Mouse (Mus musculus) kidney, postnatal 36 days (tissue): Measurements from ENCODE around the gene Haus3.
A peak's percentile ranks its signal among the peaks of the same experiment; 100 is the strongest.

Source experiments
- DNase-seq, 2 experiments: peaks; one replicate each; pipeline ENCODE4 v3.0.0; 2021 to 2022; ENCODE audit warnings: mixed read lengths in 2 of 2

Haus3 gene

DNA sequence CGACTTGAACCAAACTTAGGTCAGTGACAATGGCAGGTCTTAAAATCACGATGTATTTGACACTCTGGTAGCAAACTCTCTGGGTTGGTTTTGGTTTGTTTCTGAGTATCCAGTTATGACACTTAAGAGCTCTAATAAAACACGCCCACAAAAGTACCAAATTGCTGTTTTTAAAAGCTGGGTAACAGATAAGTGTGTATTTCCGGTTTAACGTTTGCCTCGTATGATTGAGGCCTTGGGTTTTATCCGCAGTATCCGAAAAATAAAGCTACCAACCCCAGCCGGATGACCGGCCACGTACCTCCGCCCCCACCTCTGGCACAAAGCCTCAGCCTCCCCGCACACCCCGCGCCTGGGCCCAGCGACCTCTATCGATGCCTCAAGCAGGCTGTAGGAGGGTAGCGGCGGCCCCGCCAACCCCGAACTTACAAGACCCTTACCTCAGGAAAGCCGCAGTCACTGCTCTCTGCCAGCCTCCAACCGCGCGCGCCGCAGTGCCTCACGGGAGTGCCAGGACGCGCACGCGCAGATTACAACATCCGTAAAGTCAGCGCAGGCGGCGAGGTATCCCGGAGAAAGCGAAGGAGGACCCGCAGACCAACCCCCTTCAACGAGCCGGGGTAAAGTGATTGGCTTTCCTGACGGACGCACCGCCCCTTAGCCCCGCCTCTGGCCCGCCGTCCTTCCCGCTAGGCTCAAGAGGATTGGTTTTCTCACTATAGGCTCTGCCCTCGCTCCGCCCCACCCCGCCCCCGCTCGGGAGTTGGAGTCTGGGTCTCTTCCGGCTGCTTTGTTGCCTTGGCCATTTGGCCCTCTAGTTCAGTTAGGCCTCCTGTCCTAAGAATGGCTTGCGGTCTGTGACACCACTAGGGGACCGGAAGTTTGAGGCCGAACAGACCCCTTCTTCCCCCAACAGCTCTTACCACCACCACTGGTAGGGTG lies at the start of gene Haus3, which contains the start of gene Poln:
Gene Haus3, minus strand, starts transcription at position 578 of the 942 bp plus-strand sequence.
Gene Poln, minus strand, starts transcription at position 499 of the 942 bp plus-strand sequence.
- peak; percentile 98 to 99 for DNase-seq

DNA sequence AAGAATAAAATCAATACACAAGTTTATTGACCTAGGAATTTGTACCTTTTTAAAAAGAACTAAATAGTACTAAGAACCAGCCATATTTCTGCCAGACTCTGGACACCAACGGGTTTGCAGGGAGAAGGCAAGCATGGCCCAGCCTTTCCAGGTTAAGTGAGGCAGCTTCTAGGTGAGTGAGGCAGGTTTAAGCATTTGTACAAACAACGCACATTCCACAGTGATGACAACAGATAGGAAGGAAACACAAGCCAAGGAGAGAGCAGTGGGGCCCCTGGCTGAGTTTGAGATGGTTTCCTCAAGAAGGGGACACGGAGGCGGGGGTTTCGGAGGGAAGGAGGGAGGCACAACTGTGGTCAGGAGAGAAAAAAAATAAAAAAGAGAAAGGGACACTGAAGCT lies 49.3 kb upstream of the Haus3 start:
- no peak for DNase-seq

DNA sequence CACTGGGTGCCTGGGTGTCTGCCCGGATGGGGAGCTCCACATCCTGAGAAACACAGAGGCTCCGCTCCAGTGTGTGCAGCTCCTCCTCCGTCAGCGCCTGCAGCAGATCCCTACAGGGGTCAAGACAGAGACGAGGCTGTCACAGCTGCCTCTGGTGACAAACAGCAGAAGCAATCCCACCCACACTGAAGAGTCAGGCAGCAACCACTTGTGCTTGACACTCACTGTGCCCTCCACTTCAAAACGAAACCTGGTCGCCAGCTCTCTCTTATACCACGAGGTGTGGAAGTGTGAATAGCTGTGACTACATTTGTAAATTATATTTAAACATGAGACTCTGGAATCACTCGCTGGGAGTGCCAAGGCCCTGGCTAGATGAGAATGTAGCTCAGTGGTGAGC lies 48.4 kb upstream of the Haus3 start:
- no peak for DNase-seq

DNA sequence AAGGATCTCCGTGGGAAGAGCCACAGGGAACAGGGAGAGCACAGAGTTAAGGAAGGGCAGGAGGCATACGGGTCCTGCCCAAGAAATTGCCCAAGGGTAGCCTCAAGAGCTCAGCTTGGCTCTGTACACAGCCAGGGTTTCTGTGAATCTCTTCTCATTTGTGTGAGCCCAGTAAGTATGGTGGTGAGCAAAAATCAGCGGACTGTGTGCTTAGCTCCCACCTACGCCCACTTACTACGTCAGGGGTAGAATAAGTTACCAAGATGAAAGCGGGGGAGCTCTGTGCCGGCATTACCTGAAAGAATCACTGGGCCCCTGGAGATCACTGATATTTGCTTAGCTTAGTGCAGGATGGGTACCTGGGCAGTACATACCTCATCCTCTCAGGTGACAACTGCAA lies 46.7 kb upstream of the Haus3 start:
- DNase-seq: no peak

DNA sequence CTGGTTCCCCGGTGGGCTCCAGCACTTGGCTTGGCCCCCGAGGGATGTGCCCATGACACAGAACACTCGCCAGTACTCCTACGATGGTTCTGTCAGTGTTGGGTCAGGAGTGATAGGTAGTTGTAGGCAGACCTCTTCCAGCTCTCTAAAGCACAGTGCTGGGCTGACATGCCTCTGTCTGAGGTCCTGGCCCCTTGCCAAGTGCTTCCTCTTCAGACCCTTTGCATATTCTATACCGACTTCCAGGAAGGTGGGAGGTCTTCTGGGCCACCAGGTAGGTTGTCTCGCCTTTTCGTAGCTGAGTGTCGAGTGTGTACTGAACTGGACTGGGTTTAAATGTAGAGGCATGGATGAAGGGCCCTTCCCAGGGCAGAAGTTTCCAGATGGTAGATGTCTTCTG lies 44.3 kb upstream of the Haus3 start:
- DNase-seq: no peak

DNA sequence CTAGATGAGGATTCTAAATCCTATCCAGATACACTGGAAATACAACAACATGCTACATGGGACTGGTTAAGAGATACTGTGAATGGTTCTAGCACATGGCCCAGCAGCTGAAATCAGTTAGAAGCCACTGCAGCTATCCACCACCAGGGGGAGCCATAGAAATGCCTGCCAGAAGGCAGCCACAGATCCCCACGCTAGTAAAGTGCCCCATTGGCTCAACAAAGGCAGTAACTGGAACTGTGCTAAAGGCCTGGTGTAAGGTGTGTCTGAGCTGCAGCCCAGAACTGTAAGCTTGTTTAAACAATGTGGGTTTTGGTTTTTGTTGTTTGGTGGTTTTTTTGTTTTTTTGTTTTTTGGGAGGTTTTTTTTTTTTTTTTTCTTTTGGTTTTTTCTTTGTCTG lies 41.0 kb upstream of the Haus3 start:
- DNase-seq: peak; percentile 70 to 85

DNA sequence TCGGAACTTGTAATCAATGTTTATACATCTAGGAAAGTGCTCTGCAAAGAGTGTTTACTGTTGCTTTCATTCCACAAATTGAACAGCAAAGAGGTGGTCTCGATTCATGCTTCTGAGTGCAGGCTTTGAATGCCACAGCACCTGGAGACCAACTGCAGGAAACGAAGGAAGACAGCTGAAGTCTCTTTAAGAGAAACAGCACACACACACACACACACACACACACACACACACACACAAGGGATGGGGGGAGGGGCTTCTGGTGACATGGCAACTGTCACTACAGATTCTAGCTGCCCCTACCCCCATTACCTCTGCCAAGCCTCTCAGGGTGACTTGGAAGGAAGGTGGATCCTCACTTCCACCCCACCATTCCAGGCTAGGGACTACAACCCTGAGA lies 38.2 kb upstream of the Haus3 start:
- DNase-seq: no peak

DNA sequence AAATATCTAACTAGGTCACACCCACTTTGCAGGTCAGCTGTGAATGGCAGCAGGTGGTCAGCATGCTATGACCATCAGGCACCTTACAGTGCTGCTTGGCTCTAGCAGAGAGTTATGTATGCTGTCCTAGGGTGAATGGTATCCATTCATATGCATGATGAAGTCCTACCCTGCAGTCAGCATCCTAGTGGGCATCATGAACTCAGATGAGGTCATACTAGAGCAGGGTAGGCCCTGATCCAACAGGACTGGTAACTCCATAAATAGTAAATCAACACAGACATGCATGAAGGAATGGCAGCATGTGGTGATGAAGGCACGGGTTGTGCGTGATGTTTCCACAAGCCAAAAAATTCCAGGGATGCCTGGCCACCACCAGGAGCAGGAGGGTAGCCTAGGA lies 36.5 kb upstream of the Haus3 start:
- DNase-seq: no peak

DNA sequence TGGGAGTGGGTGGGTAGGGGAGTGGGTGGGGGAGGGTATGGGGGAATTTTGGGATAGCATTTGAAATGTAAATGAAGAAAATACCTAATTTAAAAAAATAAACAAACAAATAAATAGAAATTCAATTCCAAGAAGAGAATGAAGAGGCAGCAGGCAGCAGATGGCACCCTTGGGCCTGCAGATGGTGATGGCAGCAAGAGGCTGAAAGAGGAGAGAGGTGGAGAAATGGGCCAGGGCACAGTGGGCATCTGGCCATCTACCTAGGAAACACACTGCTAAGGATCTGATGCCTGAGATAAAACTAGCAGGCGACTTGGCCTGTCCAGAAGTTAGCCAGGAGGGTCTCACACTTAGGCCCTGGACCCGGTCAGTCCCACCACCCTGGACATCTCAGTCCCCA lies 35.6 kb upstream of the Haus3 start:
- DNase-seq: no peak

DNA sequence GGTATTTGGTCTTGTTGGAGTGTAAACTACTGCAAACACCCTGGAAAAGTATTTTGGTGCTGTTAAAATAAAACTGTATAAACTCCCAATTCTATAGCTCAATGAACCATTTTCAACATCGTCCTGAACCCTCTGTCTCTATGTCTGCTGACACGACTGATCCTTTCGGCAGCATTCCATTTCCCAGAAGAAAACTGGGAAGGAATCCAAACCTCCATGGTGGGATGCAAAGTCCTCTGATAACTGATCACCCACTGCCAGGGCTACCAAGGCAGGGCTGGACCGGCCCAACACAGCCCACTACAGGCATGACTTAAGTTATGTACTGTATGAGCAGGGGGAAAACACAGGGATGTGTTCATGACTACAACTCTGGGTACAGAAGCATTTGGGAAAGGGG lies 32.7 kb upstream of the Haus3 start:
- DNase-seq: peak in 1 of 2 experiments; percentile 39

DNA sequence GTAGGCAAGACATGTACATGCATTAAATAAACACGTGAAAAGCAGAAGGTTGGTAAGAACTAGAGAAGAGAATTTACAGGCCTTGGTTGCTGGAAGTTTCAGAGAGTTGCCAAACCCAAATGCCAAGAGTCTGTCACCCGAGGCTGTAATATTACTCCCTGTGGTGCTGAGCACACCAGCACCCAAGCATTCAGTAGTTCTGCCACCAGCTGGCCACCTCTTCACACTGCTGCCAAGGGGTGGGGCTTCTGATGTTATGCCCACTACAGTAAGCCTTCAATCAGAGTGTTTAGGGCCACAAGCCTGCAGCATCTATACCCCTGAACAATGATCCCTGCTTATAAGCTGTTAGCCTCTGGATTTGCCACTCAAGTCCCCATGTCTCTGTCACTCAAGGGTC lies 32.1 kb upstream of the Haus3 start:
- DNase-seq: peak; percentile 46 to 65

DNA sequence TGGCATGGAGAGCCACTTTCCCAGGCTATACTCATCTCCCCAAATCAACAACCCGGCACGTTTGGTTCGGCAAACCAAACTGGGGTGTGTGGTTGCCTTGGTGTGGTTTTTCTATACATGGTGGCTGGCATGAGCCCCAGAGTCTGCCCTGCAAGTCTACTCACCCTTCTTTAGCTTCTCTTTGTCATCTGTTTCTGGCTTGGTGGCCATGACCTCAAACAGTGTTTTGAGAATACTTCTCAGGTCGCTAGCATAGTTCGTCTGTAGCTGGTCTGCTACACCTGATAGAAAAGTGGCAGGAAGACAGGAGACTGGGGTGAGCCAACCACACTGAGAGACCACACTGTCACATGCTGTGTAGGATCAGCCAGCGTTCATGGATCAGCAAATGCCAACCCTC lies 29.3 kb upstream of the Haus3 start:
- DNase-seq: no peak

DNA sequence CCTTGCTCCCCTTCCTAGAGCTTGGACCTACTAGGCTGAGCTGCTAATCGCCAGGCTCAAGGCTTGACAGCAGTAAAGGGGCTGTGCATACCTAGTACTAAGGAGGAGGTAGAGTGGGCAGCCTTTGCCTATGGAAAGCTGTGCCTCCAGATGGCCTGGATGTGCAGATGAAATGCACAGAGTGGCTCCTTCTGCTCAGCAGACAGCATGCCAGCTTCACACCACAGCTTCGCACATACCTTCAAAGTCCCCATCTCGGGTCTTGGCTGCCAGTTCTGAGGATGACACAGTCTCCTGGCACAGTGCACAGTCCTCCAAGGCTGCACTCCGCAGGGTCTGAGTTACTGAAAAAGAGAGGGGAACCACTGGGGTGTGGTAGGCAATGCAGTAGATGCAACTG lies 27.9 kb upstream of the Haus3 start:
- DNase-seq: no peak

DNA sequence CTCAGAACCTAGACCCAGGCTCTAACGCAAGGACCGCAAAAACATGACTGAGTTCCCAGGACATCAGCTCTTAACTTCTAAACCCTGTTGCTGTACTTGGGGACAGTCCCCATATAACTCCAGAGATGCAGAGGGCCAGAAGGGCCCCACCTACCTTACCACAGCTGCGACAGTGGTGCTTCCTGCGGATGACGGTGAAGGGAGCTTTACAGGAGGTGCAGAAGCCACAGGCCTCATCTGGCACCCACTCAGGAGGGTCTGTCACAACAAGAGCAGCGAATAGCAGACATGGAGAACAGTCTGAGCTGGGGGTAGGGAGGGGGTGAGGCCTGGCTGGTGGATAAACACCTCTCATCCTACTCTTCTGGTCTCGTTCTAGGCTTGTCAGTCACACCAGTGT lies 27.1 kb upstream of the Haus3 start:
- DNase-seq: no peak

DNA sequence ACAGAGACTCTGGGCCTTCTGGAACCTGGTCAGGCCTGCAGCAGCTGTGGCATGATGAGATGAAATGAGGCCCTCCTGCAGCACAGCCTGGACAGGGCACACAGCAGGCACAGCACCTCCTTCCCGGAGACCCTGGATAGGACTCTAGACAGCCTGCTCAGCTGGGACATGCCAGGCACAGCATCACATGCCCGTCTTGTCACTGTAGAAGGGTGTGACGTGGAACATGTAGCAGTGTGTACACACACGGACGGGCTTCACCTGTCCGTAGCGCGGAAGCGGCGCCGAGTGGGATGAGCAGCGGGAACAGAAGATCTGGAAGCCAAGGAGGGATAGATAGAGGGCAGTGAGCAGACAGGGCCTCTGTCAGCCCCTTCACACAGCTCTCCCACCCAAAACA lies 26.5 kb upstream of the Haus3 start:
- no peak for DNase-seq

DNA sequence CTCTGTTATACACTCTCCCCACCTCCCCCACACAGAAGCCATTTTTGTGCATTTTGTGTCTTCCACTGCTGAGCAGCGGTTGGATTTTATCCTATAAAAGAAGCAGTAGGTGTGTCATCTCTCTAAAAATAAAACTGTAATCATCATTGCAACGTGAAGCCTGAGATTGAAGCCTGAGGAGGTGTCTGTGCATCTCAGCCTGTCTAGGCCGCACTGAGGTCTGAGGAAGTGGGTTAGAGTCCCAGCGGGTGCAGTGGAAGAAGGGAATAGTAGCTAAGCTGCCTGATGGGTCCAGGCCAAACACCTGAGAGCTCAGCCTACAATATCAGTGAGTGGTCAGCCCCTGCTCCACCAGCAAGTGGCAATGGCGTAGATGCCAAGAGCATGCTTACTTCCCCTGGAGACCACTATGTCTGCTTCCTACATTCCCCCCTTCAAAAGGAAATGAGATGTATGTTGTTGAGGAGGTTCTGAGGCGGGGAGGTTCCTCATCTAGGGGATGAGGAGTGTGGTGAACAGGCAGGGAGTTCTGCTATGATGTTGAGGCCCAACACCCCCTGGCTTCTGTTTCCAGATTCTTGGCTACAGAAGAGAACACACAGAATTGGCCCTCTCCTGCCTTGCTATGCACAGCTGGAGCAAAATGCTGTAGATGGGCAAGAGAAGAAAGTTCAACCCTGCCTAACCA lies 25.8 kb upstream of the Haus3 start:
- no peak for DNase-seq

DNA sequence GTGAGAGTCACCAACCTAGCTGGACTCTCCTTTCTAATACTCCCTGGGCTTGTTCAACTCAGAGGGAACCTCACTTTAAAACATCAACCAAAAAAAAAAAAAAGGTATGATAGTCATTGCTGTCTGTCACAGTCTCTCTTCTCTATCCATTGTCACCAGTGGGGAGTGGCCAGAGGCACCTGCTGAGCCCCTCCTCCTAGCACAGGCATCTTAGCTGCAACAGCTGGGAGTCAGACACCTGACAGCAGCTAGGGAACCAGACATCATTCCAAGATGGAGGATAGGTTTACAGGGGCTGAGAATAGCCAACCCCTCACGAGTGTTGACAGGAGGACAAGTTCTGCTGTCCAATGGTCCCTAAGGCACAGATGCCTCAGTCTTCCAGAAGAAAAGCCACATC lies 25.1 kb upstream of the Haus3 start:
- no peak for DNase-seq

DNA sequence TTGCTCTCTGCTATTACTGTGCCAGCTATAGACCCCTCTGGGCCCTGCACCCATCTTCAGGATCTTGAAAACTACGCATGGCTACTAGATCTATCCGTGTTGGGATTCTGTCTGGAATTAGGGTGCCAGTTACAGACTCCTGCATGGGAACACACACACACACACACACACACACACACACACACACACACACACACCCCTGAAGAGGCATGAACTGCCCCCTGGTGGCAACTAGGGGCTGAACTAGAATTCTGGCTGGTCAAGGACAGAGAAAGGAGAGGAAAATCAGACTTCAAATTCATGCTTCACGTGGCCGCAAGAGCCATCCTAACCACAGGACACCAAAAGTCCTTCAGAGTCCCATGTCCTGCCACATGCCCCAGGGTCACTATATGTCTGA lies 22.5 kb upstream of the Haus3 start:
- peak; percentile 39 to 70 for DNase-seq

DNA sequence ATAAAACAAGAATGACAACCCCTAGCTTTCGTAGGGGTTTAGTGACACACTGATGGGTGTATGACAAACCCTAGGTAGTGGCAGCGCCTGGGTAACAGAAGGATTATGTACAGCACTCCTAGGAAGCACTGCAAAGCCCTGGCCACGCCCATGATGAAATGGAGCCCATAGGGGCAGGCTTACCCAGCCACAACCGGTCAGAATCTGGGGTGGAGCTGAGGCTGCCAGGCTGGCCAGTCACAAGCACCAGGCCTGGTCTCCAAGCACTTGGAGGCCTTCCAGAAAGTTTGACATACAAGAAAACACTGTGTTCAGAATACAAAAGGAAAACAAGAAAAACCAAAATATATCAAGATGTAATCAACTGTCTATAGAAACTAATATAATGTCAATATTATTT lies 21.7 kb upstream of the Haus3 start:
- DNase-seq: peak; percentile 71 to 80

DNA sequence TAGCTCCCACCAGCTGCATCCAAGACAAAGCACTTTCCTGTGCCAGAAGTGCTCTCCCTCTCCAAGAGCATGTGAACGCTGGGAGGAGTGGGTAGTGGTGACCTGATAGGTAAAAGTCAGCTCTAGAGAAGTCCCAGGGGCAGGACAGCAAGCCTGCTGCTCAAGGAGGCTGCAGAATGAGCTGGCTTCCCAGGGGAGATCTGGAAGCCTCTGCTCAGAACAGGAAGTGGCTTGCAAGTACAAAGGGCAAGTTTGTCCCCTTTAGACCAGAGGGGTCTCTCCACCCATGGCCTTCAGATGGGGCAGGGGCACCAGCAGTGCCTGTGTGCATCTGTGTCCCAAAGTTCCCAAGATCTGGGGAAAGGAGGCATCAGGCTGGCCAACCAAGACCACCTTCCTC lies 20.2 kb upstream of the Haus3 start:
- DNase-seq: no peak

DNA sequence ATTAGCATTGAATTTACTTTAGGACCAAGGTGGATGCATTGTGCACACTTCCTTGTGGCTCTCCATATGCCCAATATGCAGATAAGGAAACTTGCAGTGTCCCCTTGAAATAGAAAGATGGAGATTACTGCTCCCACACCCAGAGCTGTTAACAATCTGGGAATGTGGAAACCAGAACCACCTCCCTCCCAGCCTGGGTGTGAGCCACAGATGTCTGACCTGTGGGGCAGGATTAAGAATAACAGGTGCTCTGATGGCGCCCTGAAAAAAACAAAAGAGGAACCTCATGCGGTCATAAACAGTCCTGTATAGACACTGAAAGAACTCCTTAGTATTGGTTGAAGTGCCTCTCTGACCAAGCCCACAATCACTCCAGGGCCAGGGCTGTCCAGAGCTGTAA lies 19.5 kb upstream of the Haus3 start:
- no peak for DNase-seq

DNA sequence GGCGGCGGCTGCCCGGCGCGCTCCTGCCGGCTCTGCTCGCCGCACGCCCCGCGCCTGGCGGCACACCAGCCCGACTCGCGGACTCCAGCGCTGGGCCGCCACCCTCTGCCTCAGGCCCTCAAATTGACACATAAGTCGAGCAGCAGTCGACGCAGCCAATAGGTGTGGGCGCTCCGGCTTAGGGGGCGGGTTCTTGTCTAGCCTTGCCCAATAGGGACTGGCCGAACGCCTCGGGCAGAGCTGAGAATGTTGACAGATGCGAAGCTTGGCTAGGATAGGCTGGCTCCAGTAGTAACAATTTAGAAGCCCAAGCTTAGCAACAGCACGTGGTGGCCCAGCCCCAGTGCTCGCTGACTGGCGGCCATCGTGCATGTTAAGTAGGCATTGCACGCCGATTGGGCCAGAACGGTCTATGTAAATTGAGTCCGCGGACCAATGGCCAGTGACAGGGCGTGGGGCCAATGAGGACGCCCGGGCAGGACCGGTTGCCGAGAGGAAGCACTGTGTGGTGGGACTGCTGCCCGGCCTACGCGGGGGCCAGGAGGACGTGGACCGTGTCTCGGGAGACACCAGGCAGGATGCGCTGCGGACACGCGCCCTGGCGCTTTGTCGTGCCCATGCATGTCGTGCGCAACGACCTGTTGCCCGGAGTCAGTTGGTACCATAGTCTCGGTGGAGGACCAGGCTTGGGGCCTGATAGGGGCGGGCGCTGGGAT lies 18.4 kb upstream of the Haus3 start, which contains the start of gene Mxd4:
Gene Mxd4, minus strand, starts transcription at position 120 of the 716 bp plus-strand sequence.
- DNase-seq: peak; percentile 99 to 100

DNA sequence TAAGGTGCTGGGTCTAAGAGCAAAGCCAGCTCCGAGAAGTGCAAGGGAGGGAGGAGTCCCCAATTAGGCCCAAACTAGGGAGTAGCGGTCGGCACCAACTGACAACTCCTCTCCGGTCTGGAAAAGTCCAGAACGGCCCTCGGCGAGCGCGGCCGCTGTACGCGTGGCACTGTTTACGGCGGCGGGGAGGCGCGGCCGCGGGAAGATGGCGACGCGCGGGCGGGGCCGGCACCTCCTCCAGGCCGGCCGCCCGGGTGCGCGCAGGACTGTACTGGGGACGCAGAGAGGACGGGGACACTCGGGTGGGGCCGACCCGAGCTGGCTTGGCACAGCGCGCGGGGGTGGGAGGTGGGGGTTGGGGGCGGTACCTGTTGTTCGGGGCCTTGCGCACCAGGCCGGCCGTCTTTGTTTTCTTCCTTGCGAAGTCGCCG lies 17.6 kb upstream of the Haus3 start:
- DNase-seq: peak; percentile 76 to 84
